In genomic region chr6:149148436-149149229, GRCm38 (mm10) we compare ENCODE assay signal across 25 mouse cellular contexts. TPM values are rescaled to one million over a fixed set of nuclear protein-coding genes. Genes with fewer than 3 reads are reported as not detected.
A peak's percentile ranks its signal among the peaks of the same experiment; 100 is the strongest.
DNase-seq lines count a peak whose midpoint lies in the region; ATAC-seq and TF ChIP-seq lines count a peak whose summit lies in the region.
"Had no signal": no experiment of that assay in that cellular context is flagged by ENCODE, and none has a peak within 500 bp of the region (broad histone marks: within the 10 kb centered on the region; RNA-seq: fewer than 3 reads in every experiment).

No protein-coding gene starts in this region.

- peak; percentile 76 for DNase-seq in R1 (ENCODE audit: low read depth, low spot score)
- no peak for DNase-seq in intestine, embryonic 14.5 days (ENCODE audit: low spot score)
- DNase-seq in layer of hippocampus, adult 18-20 months (ENCODE audit: low spot score in 2 of 2) = no peak
- DNase-seq in Muller cell, postnatal 12 days (ENCODE audit: inconsistent ontology term) = no peak
- no peak for DNase-seq in urinary bladder, postnatal 25 days (ENCODE audit: low spot score)
- DNase-seq: cerebellum, adult 11 months; cerebellum, postnatal 25 days; forebrain, postnatal 0 days; heart, postnatal 4 days; lung, postnatal 10 days; right cerebral cortex, adult 18-20 months; thymus, adult 2 months had no signal

- TF ChIP-seq POLR2A in myocyte (IDR thresholded peaks at IDR 0.05; ENCODE audit: insufficient read length, low read depth) = no peak

- 61% methylated on average over 7 of the region's 7 CpGs for WGBS in intestine, embryonic 14.5 days
- 53% methylated on average over 7 of the region's 7 CpGs for WGBS in kidney, embryonic 14.5 days

- no peak overlapping the region for H3K9ac ChIP-seq in intestine, embryonic 14.5 days (ENCODE audit: low read length)
- H3K9ac ChIP-seq in kidney, embryonic 14.5 days (ENCODE audit: low read depth, low read length) = no peak overlapping the region
- H3K9ac ChIP-seq: forebrain, postnatal 0 days; heart, embryonic 12.5 days; liver, embryonic 12.5 days; midbrain, embryonic 12.5 days had no signal

- peak; percentile 87 for ATAC-seq in intestine, embryonic 14.5 days (replicated peaks; ENCODE audit: low FRiP score, low TSS enrichment, low read depth)
- peak; percentile 45; the same call in 1 of the 2 replicates for ATAC-seq in kidney, embryonic 14.5 days (ENCODE audit: low FRiP score, low TSS enrichment)
- ATAC-seq: activated CD4-positive, CD25-positive, alpha-beta regulatory T cell, adult 4 months; CD4-positive, CD25-positive, alpha-beta regulatory T cell, adult 4 months; forebrain, postnatal 0 days; liver, embryonic 12.5 days had no signal

- no peaks in the 10 kb centered on the region for H3K79me2 ChIP-seq in myocyte (ENCODE audit: control insufficient read depth, insufficient read depth)

- no peaks in the 10 kb centered on the region for H3K27me3 ChIP-seq in intestine, embryonic 14.5 days (replicated peaks; ENCODE audit: control insufficient read depth, insufficient read depth, low read length)
- H3K27me3 ChIP-seq in kidney, embryonic 14.5 days (ENCODE audit: control insufficient read depth, insufficient read depth, low read length) = no peaks in the 10 kb centered on the region
- no peaks in the 10 kb centered on the region for H3K27me3 ChIP-seq in myocyte (ENCODE audit: control insufficient read depth, insufficient read depth, insufficient read length)
- H3K27me3 ChIP-seq: heart, embryonic 12.5 days; liver, embryonic 12.5 days; midbrain, embryonic 12.5 days had no signal

- H3K4me1 ChIP-seq in intestine, embryonic 14.5 days (replicated peaks; ENCODE audit: control insufficient read depth, insufficient read depth, low read length) = no peaks in the 10 kb centered on the region; the same call in 1 of the 2 replicates
- no peaks in the 10 kb centered on the region for H3K4me1 ChIP-seq in kidney, embryonic 14.5 days (ENCODE audit: control insufficient read depth, insufficient read depth, low read length)
- H3K4me1 ChIP-seq: heart, embryonic 12.5 days; liver, embryonic 12.5 days; midbrain, embryonic 12.5 days had no signal

- H3K4me3 ChIP-seq in intestine, embryonic 14.5 days (ENCODE audit: low read depth, low read length) = no peak overlapping the region
- no peak overlapping the region for H3K4me3 ChIP-seq in kidney, embryonic 14.5 days (ENCODE audit: low read length)
- H3K4me3 ChIP-seq in myocyte = no peak overlapping the region
- H3K4me3 ChIP-seq: embryonic facial prominence, embryonic 10.5 days; erythroblast, embryonic 14.5 days; heart, embryonic 12.5 days; liver, embryonic 12.5 days; midbrain, embryonic 12.5 days had no signal

- peak overlapping the region; percentile 51; the same call in 1 of the 2 replicates for H3K27ac ChIP-seq in intestine, embryonic 14.5 days (ENCODE audit: low read depth)
- H3K27ac ChIP-seq in kidney, embryonic 14.5 days (ENCODE audit: low read depth, low read length) = no peak overlapping the region
- H3K27ac ChIP-seq: embryonic facial prominence, embryonic 10.5 days; liver, embryonic 12.5 days; midbrain, embryonic 12.5 days had no signal

- H3K9me3 ChIP-seq in intestine, embryonic 14.5 days (ENCODE audit: control insufficient read depth, low read length) = no peaks in the 10 kb centered on the region
- 0 out of 2 replicates have a peak, but pooled peaks cover 2% of the 10 kb centered on the region for H3K9me3 ChIP-seq in kidney, embryonic 14.5 days (ENCODE audit: control insufficient read depth, low read length)
- H3K9me3 ChIP-seq: embryonic facial prominence, embryonic 10.5 days; liver, embryonic 12.5 days; midbrain, embryonic 12.5 days had no signal

- H3K4me2 ChIP-seq in intestine, embryonic 14.5 days (ENCODE audit: low read length) = no peak overlapping the region
- no peak overlapping the region for H3K4me2 ChIP-seq in kidney, embryonic 14.5 days (replicated peaks; ENCODE audit: low read depth, low read length)
- H3K4me2 ChIP-seq in myocyte (ENCODE audit: low read depth) = no peak overlapping the region
- H3K4me2 ChIP-seq: heart, embryonic 12.5 days; liver, embryonic 12.5 days; midbrain, embryonic 12.5 days had no signal

- no peak overlapping the region for H3ac ChIP-seq in myocyte (ENCODE audit: control insufficient read depth, insufficient read length)

- peaks cover 25% of the 10 kb centered on the region; the same call in 1 of the 2 replicates for H3K36me3 ChIP-seq in intestine, embryonic 14.5 days (ENCODE audit: control insufficient read depth, insufficient read depth, low read length)
- H3K36me3 ChIP-seq in kidney, embryonic 14.5 days (ENCODE audit: control insufficient read depth, insufficient read depth, low read length) = peaks cover 26% of the 10 kb centered on the region; the same call in 1 of the 2 replicates
- peaks cover 6% of the 10 kb centered on the region for H3K36me3 ChIP-seq in myocyte (ENCODE audit: control insufficient read depth, insufficient read depth)

TF ChIP-seq in myocyte, 11 proteins besides CTCF, POLR2A, EP300 and RAD21:
- TF ChIP-seq POLR2AphosphoS2 (IDR thresholded peaks at IDR 0.05; ENCODE audit: insufficient read length, low read depth) = peak; percentile 22
- no peak for TF ChIP-seq MYOG (IDR thresholded peaks at IDR 0.05; ENCODE audit: control insufficient read depth in 1 of 3, insufficient read depth in 1 of 3, insufficient read length in 2 of 3, low read depth in 2 of 3)
TF ChIP-seq in myocyte: peak in this region for 1.

RNA-seq across cellular contexts. Expression of gene Etfbkmt, which starts 9.0 kb away (rescaled TPM):
- polyA plus RNA-seq in intestine, embryonic 14.5 days (2014; fragmentation: Nextera tagmentation; extraction: Ambion mirVana) = 15.7 and 18.4 TPM in 2 replicates
- 20.5 and 23.0 TPM in 2 replicates for polyA plus RNA-seq in kidney, embryonic 14.5 days (2014; fragmentation: Nextera tagmentation; extraction: Ambion mirVana)
- 7.2 TPM for polyA plus RNA-seq in myocyte (2012; fragmentation: generic; extraction: Trizol)
- 1 to 10 TPM; 2.9 to 3.6 TPM for total RNA-seq in layer of hippocampus, adult 18-20 months (2021)

RNA-seq across cellular contexts. Expression of gene Gm10203, which starts 18.7 kb away (rescaled TPM):
- polyA plus RNA-seq in intestine, embryonic 14.5 days (2014; fragmentation: Nextera tagmentation; extraction: Ambion mirVana) = not detected in 2 replicates
- polyA plus RNA-seq in kidney, embryonic 14.5 days (2014; fragmentation: Nextera tagmentation; extraction: Ambion mirVana) = not detected in 2 replicates
- not detected for polyA plus RNA-seq in myocyte (2012; fragmentation: generic; extraction: Trizol)
- not detected for total RNA-seq in layer of hippocampus, adult 18-20 months (2021)
- total RNA-seq: forebrain, postnatal 0 days; gastrocnemius, postnatal 4 days; heart, postnatal 4 days; layer of hippocampus, postnatal 14 days; left cerebral cortex, postnatal 25 days had no signal
- polyA plus RNA-seq: activated CD4-positive, CD25-positive, alpha-beta regulatory T cell, adult 4 months; CD4-positive, CD25-positive, alpha-beta regulatory T cell, adult 4 months; embryonic facial prominence, embryonic 10.5 days; erythroblast, embryonic 14.5 days; forebrain, postnatal 0 days; heart, embryonic 12.5 days; liver, embryonic 12.5 days; midbrain, embryonic 12.5 days; spleen, adult 2 months; thymus, adult 2 months had no signal

RNA-seq across cellular contexts. Expression of gene Amn1, which starts 39.9 kb away (rescaled TPM):
- 26.7 and 29.8 TPM in 2 replicates for polyA plus RNA-seq in intestine, embryonic 14.5 days (2014; fragmentation: Nextera tagmentation; extraction: Ambion mirVana)
- 32.5 and 35.7 TPM in 2 replicates for polyA plus RNA-seq in kidney, embryonic 14.5 days (2014; fragmentation: Nextera tagmentation; extraction: Ambion mirVana)
- 23.2 TPM for polyA plus RNA-seq in myocyte (2012; fragmentation: generic; extraction: Trizol)
- 10 to 100 TPM; 24.7 to 26.6 TPM for total RNA-seq in layer of hippocampus, adult 18-20 months (2021)

RNA-seq across cellular contexts. Expression of gene Dennd5b, which starts 47.2 kb away (rescaled TPM):
- 13.2 TPM in 2 replicates for polyA plus RNA-seq in intestine, embryonic 14.5 days (2014; fragmentation: Nextera tagmentation; extraction: Ambion mirVana)
- 11.8 and 18.1 TPM in 2 replicates for polyA plus RNA-seq in kidney, embryonic 14.5 days (2014; fragmentation: Nextera tagmentation; extraction: Ambion mirVana)
- polyA plus RNA-seq in myocyte (2012; fragmentation: generic; extraction: Trizol) = 3.1 TPM
- 10 to 100 TPM; 46.7 to 49.3 TPM for total RNA-seq in layer of hippocampus, adult 18-20 months (2021)
